Mouse (Mus musculus) cerebellum, adult 8-10 months (tissue): ENCODE measurements at regions not wholly inside any gene's neighbourhood (a gene's known extent, or its start where the extent isn't known, plus 50 kb on each side); places are given as distances from the start of the nearest gene placed in this dataset.
A peak's percentile ranks its signal among the peaks of the same experiment; 100 is the strongest.

Experiments used
- DNase-seq: peaks from one replicate; pipeline ENCODE4 v3.0.0; 2022

- peak; percentile 0 for DNase-seq
These were observed 115.4 kb upstream of the Sorcs3 start for GRCm38 (mm10) chr19:48090393-48090792.

- no peak for DNase-seq
These were observed 108.5 kb upstream of the Sorcs3 start for GRCm38 (mm10) chr19:48097363-48097762.

DNA sequence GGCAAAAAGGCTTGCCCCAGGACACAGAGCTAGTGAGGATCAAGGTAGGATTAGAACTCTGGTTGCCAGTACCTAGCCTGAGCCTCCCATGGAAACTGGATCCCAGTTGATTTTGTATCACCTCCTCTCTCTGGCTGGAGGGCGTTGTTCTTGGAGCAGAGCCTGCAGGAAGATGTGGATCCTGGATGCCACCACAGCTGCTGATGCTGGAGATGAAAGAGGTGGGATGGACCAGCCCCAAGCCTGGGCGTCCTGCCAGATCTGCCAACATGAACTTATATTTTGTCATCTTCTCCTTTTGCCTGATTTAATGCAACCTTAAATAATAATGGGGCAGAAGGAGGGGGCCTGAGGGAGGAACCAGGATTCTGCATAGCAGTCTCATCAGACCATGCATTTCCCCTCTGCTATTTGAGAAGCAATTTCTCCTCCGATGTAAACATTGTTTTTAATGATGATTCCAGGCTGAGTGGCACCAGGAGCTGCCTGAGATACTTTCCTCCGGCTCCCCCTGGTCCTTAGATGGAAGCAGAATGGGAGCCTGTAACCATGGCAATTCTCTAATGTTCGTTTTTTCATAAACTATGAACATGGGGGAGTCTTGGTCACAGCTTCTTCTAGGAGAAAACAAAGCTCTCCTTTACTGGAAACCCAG lies 107.8 kb upstream of the Sorcs3 start:
- no peak for DNase-seq

DNA sequence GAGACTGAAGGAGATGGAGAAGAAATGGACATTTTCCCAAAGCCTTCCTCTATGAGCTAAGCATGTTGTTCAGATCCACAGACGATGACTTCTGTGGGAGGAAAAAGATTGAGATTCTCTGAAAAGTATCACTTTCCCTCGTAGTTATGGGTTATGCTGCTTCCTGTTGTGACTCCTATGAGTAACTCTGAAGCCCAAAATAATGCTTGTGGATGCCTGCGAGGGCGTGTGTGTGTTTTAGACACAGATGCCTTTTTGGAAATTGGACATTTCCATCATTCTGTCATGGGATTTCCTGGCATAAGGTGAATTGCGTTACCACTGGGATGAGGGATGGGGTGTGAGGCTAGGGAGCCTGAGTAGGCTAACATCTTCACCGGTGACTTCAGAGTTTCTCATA lies 104.8 kb upstream of the Sorcs3 start:
- DNase-seq = no peak

DNA sequence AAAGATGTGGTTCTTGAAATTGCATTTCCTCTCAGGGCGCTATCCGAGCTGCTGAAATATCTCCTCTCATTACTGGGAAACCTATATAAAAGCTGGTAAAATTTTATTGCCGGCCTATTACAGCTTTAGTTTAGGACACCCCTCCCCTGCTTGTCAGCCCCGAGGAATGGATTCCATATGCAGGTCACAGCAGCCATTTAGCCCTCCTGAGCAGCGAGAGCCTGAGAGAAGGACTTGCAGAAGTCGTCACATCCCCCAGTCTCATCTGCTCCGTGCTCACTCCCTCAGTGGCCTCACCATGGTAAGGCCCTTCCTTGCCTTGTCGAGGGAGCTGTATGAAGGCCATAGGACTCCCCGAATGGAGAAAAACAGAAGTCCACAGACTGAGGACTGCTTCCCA lies 90.7 kb upstream of the Sorcs3 start:
- DNase-seq = no peak

GRCm38 (mm10) chr19:48115728-48116127 lies 90.1 kb upstream of the Sorcs3 start:
- no peak for DNase-seq

GRCm38 (mm10) chr19:48116689-48117088 lies 89.1 kb upstream of the Sorcs3 start:
- DNase-seq = no peak

DNA sequence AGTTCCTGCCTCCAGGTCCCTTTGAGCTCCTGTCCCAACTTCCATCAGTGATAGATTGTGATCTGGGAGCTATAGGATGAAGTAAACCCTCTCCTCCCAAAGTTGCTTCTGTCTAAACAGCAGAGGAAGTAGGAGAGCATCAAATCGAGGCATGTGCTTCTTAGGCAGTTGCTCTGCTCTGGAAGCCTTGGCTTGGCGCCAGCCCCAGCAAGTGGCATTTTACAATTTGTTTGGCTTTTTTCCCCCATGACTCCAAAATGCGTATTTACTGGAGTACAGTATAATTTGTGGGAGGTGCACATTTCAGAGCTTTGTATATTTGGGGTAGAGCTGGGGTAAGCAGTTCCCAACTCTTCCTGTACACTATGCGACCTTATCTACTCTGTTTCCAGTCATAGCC lies 88.2 kb upstream of the Sorcs3 start:
- no peak for DNase-seq

GRCm38 (mm10) chr19:48122281-48122680 lies 83.5 kb upstream of the Sorcs3 start:
- DNase-seq = no peak

GRCm38 (mm10) chr19:48123777-48124176 lies 82.0 kb upstream of the Sorcs3 start:
- DNase-seq = no peak

GRCm38 (mm10) chr19:48125731-48126130 lies 80.1 kb upstream of the Sorcs3 start:
- DNase-seq = no peak

DNA sequence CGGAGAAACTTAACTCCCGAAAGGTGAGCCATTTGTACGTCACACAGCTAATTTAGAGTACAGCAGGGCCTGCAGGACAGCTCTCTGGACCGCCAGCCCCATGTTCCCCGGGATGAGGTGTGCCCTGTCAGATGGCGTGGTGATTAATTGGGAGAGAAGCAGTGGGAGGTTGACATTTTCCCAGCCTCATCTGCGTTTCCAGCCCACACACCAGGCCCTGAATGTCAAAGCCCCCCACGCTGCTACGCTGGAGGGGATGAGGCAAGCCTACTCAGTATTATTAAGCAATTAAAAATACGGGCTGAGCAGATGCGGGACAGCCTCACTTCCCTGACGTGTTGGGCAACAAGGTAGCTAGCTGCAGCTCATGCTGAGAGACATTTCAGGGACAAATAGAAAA lies 77.7 kb upstream of the Sorcs3 start:
- no peak for DNase-seq

DNA sequence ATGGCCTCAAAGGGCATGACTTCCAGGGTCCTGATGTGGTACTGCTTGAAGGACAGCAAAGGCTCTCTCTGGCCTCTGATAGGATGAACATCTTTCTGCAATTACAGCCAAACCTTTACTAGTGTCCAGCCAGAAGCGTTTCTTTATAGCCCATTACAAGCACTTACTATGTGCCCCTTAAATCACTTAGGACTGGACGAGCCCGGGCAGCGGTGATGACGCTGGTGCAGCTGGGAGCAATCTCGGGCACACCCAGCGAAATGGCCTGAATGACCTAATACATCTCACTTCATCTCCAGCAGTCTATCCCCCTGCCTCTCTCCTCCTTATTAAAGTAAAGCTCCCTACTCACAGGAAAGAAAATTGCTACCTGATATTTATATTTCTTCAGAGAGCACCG lies 69.6 kb upstream of the Sorcs3 start:
- DNase-seq = no peak

DNA sequence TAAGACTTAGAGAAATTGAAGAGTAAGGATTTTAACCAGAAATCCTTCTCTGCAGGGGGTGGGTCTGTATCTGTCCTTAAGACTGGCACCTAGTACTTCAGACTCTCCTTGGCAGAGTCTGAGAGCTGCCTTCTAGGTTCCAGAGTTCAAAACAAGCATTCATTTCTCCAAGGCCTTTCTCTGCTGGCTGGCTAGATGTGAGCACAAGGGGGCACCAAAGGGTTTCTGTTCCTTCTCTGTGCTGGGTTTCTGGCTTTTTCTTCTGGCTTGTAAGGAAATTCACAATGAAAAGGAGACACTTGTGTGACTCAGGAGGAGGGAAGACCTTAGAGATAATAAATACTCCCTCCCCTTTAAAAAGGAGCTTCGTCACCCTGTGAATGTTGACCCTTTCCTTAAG lies 61.7 kb upstream of the Sorcs3 start:
- DNase-seq = peak; percentile 11
